Mouse (Mus musculus): ENCODE results near the gene Camk1. TPM values are rescaled to one million over a fixed set of nuclear protein-coding genes. Genes with fewer than 3 reads are reported as not detected.
"Not testable (repeated sequence)": the region's sequence is repeated elsewhere in the genome, so short reads cannot be mapped to it uniquely, and the experiment has no call there.

Gene Camk1
- polyA plus RNA-seq, 1 experiment = 22.6 TPM

- no peaks in the 10 kb centered on the region for H3K27me3 ChIP-seq (ENCODE audit: control insufficient read depth, insufficient read depth, low read length)
- TF ChIP-seq POLR2A (IDR thresholded peaks at IDR 0.05; ENCODE audit: low read depth, low read length) (no peak), CTCF (IDR thresholded peaks at IDR 0.05; ENCODE audit: extremely low read depth, insufficient read depth, insufficient read length, insufficient replicate concordance) (no peak)
- no peak overlapping the region for H3K4me3 ChIP-seq (ENCODE audit: extremely low read depth, insufficient read depth, insufficient read length)
- H3K27ac ChIP-seq (ENCODE audit: insufficient read depth, low read length) = 0 out of 2 replicates have a peak overlapping the region, but pooled peaks have one; percentile 0
- H3K4me1 ChIP-seq (ENCODE audit: control insufficient read depth, insufficient read depth, insufficient read length) = peaks cover 5% of the 10 kb centered on the region; the same call in 1 of the 2 replicates
- WGBS = 88% methylated on average over 14 of the region's 14 CpGs
- H3K36me3 ChIP-seq (ENCODE audit: control insufficient read depth, insufficient read depth, low read length) = peaks cover 14% of the 10 kb centered on the region
- DNase-seq (ENCODE audit: low read depth in 1 of 2, low spot score in 2 of 2) = no peak
Measured at GRCm38 (mm10) chr6:113333137-113333950, 10.4 kb downstream of the Camk1 start.

DNA sequence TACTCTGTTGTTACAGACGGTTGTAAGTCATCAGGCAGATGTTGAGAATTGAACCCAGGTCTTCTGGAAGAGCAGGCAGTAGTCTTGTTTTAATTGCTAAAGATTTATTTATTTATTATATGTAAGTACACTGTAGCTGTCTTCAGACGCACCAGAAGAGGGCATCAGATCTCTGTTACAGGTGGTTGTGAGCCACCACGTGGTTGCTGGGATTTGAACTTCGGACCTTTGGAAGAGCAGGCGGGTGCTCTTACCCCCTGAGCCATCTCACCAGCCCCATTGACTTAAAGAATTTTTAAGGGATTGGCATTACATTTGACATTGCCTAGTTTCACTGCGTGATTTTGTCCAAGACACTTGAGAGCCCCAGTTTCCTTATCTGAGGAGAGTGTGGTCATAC, 11.1 kb downstream of the Camk1 start:
- peaks cover 14% of the 10 kb centered on the region for H3K36me3 ChIP-seq (ENCODE audit: control insufficient read depth, insufficient read depth, low read length)
- H3K27me3 ChIP-seq (ENCODE audit: control insufficient read depth, insufficient read depth, low read length); DNase-seq (ENCODE audit: low read depth in 1 of 2, low spot score in 2 of 2); H3K27ac ChIP-seq (ENCODE audit: insufficient read depth, low read length); H3K4me3 ChIP-seq (ENCODE audit: extremely low read depth, insufficient read depth, insufficient read length); H3K4me1 ChIP-seq (ENCODE audit: control insufficient read depth, insufficient read depth, insufficient read length): not testable (repeated sequence)
- 78% methylated on average over 6 of the region's 6 CpGs for WGBS

DNA sequence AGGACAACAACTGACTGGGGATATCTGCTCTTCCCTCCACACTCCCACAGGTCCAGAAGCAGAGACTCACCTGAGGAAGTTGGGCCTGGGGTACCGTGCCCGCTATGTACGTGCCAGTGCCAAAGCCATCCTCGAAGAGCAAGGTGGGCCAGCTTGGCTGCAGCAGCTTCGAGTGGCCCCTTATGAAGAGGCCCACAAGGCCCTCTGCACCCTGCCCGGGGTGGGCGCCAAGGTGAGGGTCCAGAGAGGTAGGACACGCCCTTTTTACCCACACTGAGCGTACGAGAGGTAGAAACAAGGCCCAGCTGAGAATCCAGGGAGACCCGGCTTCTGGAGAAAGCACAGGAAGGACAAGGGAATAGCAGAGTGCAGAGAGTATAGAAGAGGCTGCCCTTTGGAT, 12.1 kb downstream of the Camk1 start:
- H3K4me3 ChIP-seq (ENCODE audit: extremely low read depth, insufficient read depth, insufficient read length) = no peak overlapping the region
- H3K27ac ChIP-seq (ENCODE audit: insufficient read depth, low read length) = no peak overlapping the region
- peaks cover 14% of the 10 kb centered on the region for H3K36me3 ChIP-seq (ENCODE audit: control insufficient read depth, insufficient read depth, low read length)
- TF ChIP-seq CTCF (IDR thresholded peaks at IDR 0.05; ENCODE audit: extremely low read depth, insufficient read depth, insufficient read length, insufficient replicate concordance) (no peak), POLR2A (IDR thresholded peaks at IDR 0.05; ENCODE audit: low read depth, low read length) (no peak)
- H3K27me3 ChIP-seq (ENCODE audit: control insufficient read depth, insufficient read depth, low read length) = no peaks in the 10 kb centered on the region
- DNase-seq (ENCODE audit: low read depth in 1 of 2, low spot score in 2 of 2) = no peak
- H3K4me1 ChIP-seq (ENCODE audit: control insufficient read depth, insufficient read depth, insufficient read length) = peaks cover 5% of the 10 kb centered on the region; the same call in 1 of the 2 replicates
- WGBS = 96% methylated on average over 11 of the region's 11 CpGs

DNA sequence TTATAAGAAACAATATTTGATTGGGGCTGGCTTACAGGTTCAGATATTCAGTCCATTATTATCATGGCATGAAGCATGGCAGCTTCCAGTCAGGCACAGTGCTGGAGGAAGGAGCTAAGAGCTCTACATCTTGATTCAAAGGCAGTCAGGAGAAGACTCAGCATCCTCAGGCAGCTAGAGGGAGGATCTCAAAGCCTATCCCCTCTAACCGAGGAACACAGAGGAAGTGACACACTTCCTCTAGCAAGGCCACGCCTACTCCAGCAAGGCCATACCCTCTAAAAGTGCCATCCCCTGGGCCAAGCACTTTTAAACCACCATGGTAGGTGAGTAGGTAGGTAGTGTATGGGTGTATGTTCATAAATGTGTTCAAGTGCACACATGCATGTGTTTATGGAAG, 13.2 kb downstream of the Camk1 start:
- peak; percentile 44 to 47 for DNase-seq (ENCODE audit: low read depth in 1 of 2, low spot score in 2 of 2)
- peaks cover 12% of the 10 kb centered on the region for H3K36me3 ChIP-seq (ENCODE audit: control insufficient read depth, insufficient read depth, low read length)
- no peak for TF ChIP-seq CTCF (IDR thresholded peaks at IDR 0.05; ENCODE audit: extremely low read depth, insufficient read depth, insufficient read length, insufficient replicate concordance)
- TF ChIP-seq POLR2A (IDR thresholded peaks at IDR 0.05; ENCODE audit: low read depth, low read length) = no peak; the same call in 1 of the 2 replicates
- WGBS = 5% methylated on average over 2 of the region's 2 CpGs
- peak overlapping the region; percentile 46; the same call in 1 of the 2 replicates for H3K27ac ChIP-seq (ENCODE audit: insufficient read depth, low read length)
- H3K4me1 ChIP-seq (ENCODE audit: control insufficient read depth, insufficient read depth, insufficient read length) = peaks cover 6% of the 10 kb centered on the region; the same call in 1 of the 2 replicates
- no peaks in the 10 kb centered on the region for H3K27me3 ChIP-seq (ENCODE audit: control insufficient read depth, insufficient read depth, low read length)
- H3K4me3 ChIP-seq (ENCODE audit: extremely low read depth, insufficient read depth, insufficient read length) = no peak overlapping the region

GRCm38 (mm10) chr6:113329396-113329795, 14.4 kb downstream of the Camk1 start:
- Histone ChIP-seq H3K27ac (ENCODE audit: insufficient read depth, low read length) (no peak overlapping the region), H3K27me3 (ENCODE audit: control insufficient read depth, insufficient read depth, low read length) (no peaks in the 10 kb centered on the region), H3K4me1 (ENCODE audit: control insufficient read depth, insufficient read depth, insufficient read length) (peaks cover 6% of the 10 kb centered on the region; the same call in 1 of the 2 replicates), H3K36me3 (ENCODE audit: control insufficient read depth, insufficient read depth, low read length) (peaks cover 13% of the 10 kb centered on the region), H3K4me3 (ENCODE audit: extremely low read depth, insufficient read depth, insufficient read length) (no peak overlapping the region)
- no peak for TF ChIP-seq CTCF (IDR thresholded peaks at IDR 0.05; ENCODE audit: extremely low read depth, insufficient read depth, insufficient read length, insufficient replicate concordance)
- no peak for TF ChIP-seq POLR2A (IDR thresholded peaks at IDR 0.05; ENCODE audit: low read depth, low read length)
- no peak for DNase-seq (ENCODE audit: low read depth in 1 of 2, low spot score in 2 of 2)
- WGBS = 90% methylated on average over 1 of the region's 1 CpGs

DNA sequence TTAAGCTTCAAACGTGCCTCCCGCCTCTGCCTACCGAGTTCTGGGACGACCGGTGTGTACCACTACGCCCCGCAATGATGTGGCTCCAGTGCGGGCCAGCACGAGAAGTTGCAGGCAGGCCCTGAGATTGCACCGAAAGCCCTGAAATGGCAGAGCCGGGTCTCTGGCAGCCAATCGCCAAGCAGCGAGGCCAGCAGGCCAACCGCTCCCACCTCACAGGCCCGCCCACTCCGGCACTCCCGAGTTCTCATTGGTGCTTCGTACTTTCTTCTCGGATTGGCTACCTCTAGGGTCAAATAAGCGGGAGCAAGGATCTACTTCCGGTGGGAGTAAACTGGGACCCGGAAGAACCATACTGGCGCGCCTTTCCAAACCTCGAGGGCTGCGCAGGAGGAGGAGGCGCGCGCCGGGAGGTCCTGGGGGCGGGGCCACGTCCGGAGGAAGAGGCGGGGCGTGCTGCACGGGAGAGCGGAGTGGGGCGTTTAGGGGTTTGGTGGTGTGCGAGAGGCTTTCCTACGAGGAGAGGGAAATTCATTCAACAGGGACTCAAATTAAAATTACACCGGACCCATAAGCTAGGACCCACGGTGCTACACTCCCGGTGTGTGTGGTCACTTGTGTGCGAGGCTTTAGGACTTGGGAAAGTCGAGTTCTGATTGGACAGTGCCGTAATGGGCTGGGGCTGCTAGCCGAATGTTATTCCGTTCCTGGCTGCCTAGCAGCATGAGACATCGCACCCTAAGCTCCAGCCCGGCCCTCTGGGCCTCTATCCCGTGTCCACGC, 17.1 kb downstream of the Camk1 start, which contains the start of gene Ogg1:
Ogg1 (plus strand) TSS at position 440 of the 783 bp plus-strand sequence.
- TF ChIP-seq CTCF (IDR thresholded peaks at IDR 0.05; ENCODE audit: extremely low read depth, insufficient read depth, insufficient read length, insufficient replicate concordance) (no peak), POLR2A (IDR thresholded peaks at IDR 0.05; ENCODE audit: low read depth, low read length) (peak; percentile 78)
- Histone ChIP-seq H3K36me3 (ENCODE audit: control insufficient read depth, insufficient read depth, low read length) (peaks cover 21% of the 10 kb centered on the region), H3K4me1 (ENCODE audit: control insufficient read depth, insufficient read depth, insufficient read length) (peaks cover 6% of the 10 kb centered on the region; the same call in 1 of the 2 replicates), H3K4me3 (ENCODE audit: extremely low read depth, insufficient read depth, insufficient read length) (peak within 1 kb of the TSS; percentile 90), H3K27ac (ENCODE audit: insufficient read depth, low read length) (peak within 1 kb of the TSS; percentile 73), H3K27me3 (ENCODE audit: control insufficient read depth, insufficient read depth, low read length) (no peaks in the 10 kb centered on the region)
- peak; percentile 97 to 98 for DNase-seq (ENCODE audit: low read depth in 1 of 2, low spot score in 2 of 2)
- WGBS = under 1% methylated on average over 52 of the region's 52 CpGs

All from spleen, adult 2 months (tissue).